Mouse (Mus musculus) CH12.LX (cell line): Measurements from ENCODE around the gene Rnf213. TPM values are rescaled to one million over a fixed set of nuclear protein-coding genes. Genes with fewer than 3 reads are reported as not detected.

Source experiments
- DNase-seq: peaks from one replicate; pipeline ENCODE4 v3.0.0-alpha.2; 2013; ENCODE audit errors: extremely low read depth
- H3K27ac ChIP-seq: 2 replicates; pipeline ENCODE4 v1.5.1; 2012; ENCODE audit warnings: low read depth, mild to moderate bottlenecking, control low read depth, moderate library complexity; ENCODE audit not compliant: insufficient read depth
- H3K27me3 ChIP-seq: replicated peaks from 2 replicates; pipeline ENCODE3; 2012; ENCODE audit warnings: inconsistent platforms
- H3K36me3 ChIP-seq, 2 experiments: replicated peaks in 1 of 2; 2 replicates each; pipeline versions ENCODE3 to v1.6.1; 2012; ENCODE audit warnings: inconsistent platforms in 1 of 2, low read length in 1 of 2, mild to moderate bottlenecking in 1 of 2, mixed read lengths in 1 of 2, moderate library complexity in 1 of 2; ENCODE audit not compliant: control insufficient read depth in 1 of 2, insufficient read depth in 1 of 2
- H3K4me1 ChIP-seq, 2 experiments: 2 replicates each; pipeline ENCODE4 v1.6.1; 2012; ENCODE audit warnings: inconsistent platforms in 1 of 2, moderate library complexity in 1 of 2; ENCODE audit not compliant: insufficient read depth in 2 of 2, control insufficient read depth in 1 of 2
- H3K4me2 ChIP-seq: 2 replicates; pipeline ENCODE4 v1.6.1; 2012; ENCODE audit warnings: low read depth, mild to moderate bottlenecking, control low read depth; ENCODE audit not compliant: poor library complexity, insufficient read depth, severe bottlenecking
- H3K4me3 ChIP-seq, 3 experiments: fragments of 150-350 bp in 1 of 3; sonication (generic) in 1 of 3; replicated peaks in 1 of 3; 2 replicates each; pipeline versions ENCODE3 to v1.5.1; 2011 to 2012; ENCODE audit warnings: low read depth in 2 of 3, low read length in 2 of 3, mild to moderate bottlenecking in 2 of 3, moderate library complexity in 2 of 3, control low read depth in 1 of 3, improper control_type of control experiment in 1 of 3, inconsistent platforms in 1 of 3, mixed read lengths in 1 of 3; ENCODE audit not compliant: poor library complexity in 1 of 3
- H3K79me2 ChIP-seq: replicated peaks from 2 replicates; pipeline ENCODE4 v1.6.1; 2012; ENCODE audit warnings: mild to moderate bottlenecking, moderate library complexity; ENCODE audit not compliant: control insufficient read depth, poor library complexity, insufficient read depth, severe bottlenecking; ENCODE audit errors: extremely low read depth
- H3K9ac ChIP-seq: 2 replicates; pipeline ENCODE4 v1.6.1; 2012; ENCODE audit warnings: low read depth, mild to moderate bottlenecking, control low read depth, moderate library complexity; ENCODE audit not compliant: insufficient read depth
- H3K9me3 ChIP-seq: replicated peaks from 2 replicates; pipeline ENCODE3; 2012; ENCODE audit warnings: low read length, inconsistent platforms, mixed read lengths
- CTCF ChIP-seq, 2 experiments: IDR thresholded peaks in 1 of 2; conservative IDR thresholded peaks in 1 of 2; 2 replicates each; pipeline ENCODE4 v1.5.1; 2011 to 2012; ENCODE audit warnings: low read depth in 2 of 2, low read length in 2 of 2, improper control_type of control experiment in 1 of 2, inconsistent platforms in 1 of 2, mild to moderate bottlenecking in 1 of 2, moderate library complexity in 1 of 2
- EP300 ChIP-seq: IDR thresholded peaks from 2 replicates; pipeline ENCODE4 v1.6.1; 2011; ENCODE audit warnings: low read length, improper control_type of control experiment
- ETS1 ChIP-seq: conservative IDR thresholded peaks from 2 replicates; pipeline ENCODE4 v1.6.1; 2012; ENCODE audit warnings: low read depth, mild to moderate bottlenecking, inconsistent platforms, low read length, improper control_type of control experiment, moderate library complexity
- GABPA ChIP-seq: IDR thresholded peaks from 2 replicates; pipeline ENCODE4 v1.6.1; 2012; ENCODE audit warnings: low read depth, low read length, improper control_type of control experiment, inconsistent platforms; ENCODE audit not compliant: insufficient replicate concordance
- HCFC1 ChIP-seq: IDR thresholded peaks from 2 replicates; pipeline ENCODE4 v1.6.1; 2012; ENCODE audit warnings: low read depth, mild to moderate bottlenecking, inconsistent platforms, low read length, improper control_type of control experiment
- IRF4 ChIP-seq: IDR thresholded peaks from 2 replicates; pipeline ENCODE4 v1.6.1; 2014; ENCODE audit warnings: low read depth, mild to moderate bottlenecking, inconsistent platforms, low read length, improper control_type of control experiment
- JUND ChIP-seq: conservative IDR thresholded peaks from 2 replicates; pipeline ENCODE4 v1.6.1; 2011; ENCODE audit warnings: low read depth, low read length, improper control_type of control experiment
- KAT2A ChIP-seq: IDR thresholded peaks from 2 replicates; pipeline ENCODE4 v1.6.1; 2012; ENCODE audit warnings: low read length, improper control_type of control experiment, inconsistent platforms; ENCODE audit not compliant: insufficient replicate concordance
- MAFK ChIP-seq: IDR thresholded peaks from 2 replicates; pipeline ENCODE4 v1.6.1; 2011; ENCODE audit warnings: low read length, improper control_type of control experiment; ENCODE audit not compliant: insufficient replicate concordance
- MAZ ChIP-seq: IDR thresholded peaks from 2 replicates; pipeline ENCODE4 v1.6.1; 2012; ENCODE audit warnings: low read depth, mild to moderate bottlenecking, inconsistent platforms, low read length, improper control_type of control experiment, moderate library complexity
- MEF2A ChIP-seq: IDR thresholded peaks from 2 replicates; pipeline ENCODE4 v1.6.1; 2014; ENCODE audit warnings: low read depth, mild to moderate bottlenecking, inconsistent platforms, low read length, improper control_type of control experiment, borderline replicate concordance
- NELFE ChIP-seq: IDR thresholded peaks from 2 replicates; pipeline ENCODE4 v1.6.1; 2011; ENCODE audit warnings: low read depth, low read length, improper control_type of control experiment
- POLR2AphosphoS2 ChIP-seq: IDR thresholded peaks from 2 replicates; pipeline ENCODE4 v1.6.1; 2011; ENCODE audit warnings: low read depth, low read length, improper control_type of control experiment
- RAD21 ChIP-seq: IDR thresholded peaks from 2 replicates; pipeline ENCODE4 v1.6.1; 2011; ENCODE audit warnings: low read depth, mild to moderate bottlenecking, low read length, improper control_type of control experiment, moderate library complexity
- RCOR1 ChIP-seq: conservative IDR thresholded peaks from 2 replicates; pipeline ENCODE4 v1.6.1; 2012; ENCODE audit warnings: low read depth, mild to moderate bottlenecking, inconsistent platforms, low read length, improper control_type of control experiment
- TBP ChIP-seq: conservative IDR thresholded peaks from 2 replicates; pipeline ENCODE4 v1.6.1; 2011; ENCODE audit warnings: low read depth, low read length, improper control_type of control experiment
- TCF12 ChIP-seq: IDR thresholded peaks from 2 replicates; pipeline ENCODE4 v1.6.1; 2014; ENCODE audit warnings: low read depth, mild to moderate bottlenecking, inconsistent platforms, low read length, improper control_type of control experiment
- UBTF ChIP-seq: IDR thresholded peaks from 2 replicates; pipeline ENCODE4 v1.6.1; 2012; ENCODE audit warnings: low read depth, mild to moderate bottlenecking, inconsistent platforms, low read length, improper control_type of control experiment, moderate library complexity
- USF1 ChIP-seq: IDR thresholded peaks from 2 replicates; pipeline ENCODE4 v1.6.1; 2014; ENCODE audit warnings: low read depth, mild to moderate bottlenecking, inconsistent platforms, low read length, improper control_type of control experiment
- ZC3H11A ChIP-seq: IDR thresholded peaks from 2 replicates; pipeline ENCODE4 v1.6.1; 2012; ENCODE audit warnings: low read depth, mild to moderate bottlenecking, inconsistent platforms, low read length, improper control_type of control experiment
- ZKSCAN1 ChIP-seq: IDR thresholded peaks from 2 replicates; pipeline ENCODE4 v1.6.1; 2012; ENCODE audit warnings: low read depth, inconsistent platforms, low read length, improper control_type of control experiment, borderline replicate concordance
- ZMIZ1 ChIP-seq: IDR thresholded peaks from 2 replicates; pipeline ENCODE4 v1.6.1; 2012; ENCODE audit warnings: low read depth, mild to moderate bottlenecking, inconsistent platforms, low read length, improper control_type of control experiment
- ZNF384 ChIP-seq: IDR thresholded peaks from 2 replicates; pipeline ENCODE4 v1.6.1; 2012; ENCODE audit warnings: low read depth, low read length, improper control_type of control experiment, inconsistent platforms
- dilution Hi-C: fragments of 300-500 bp; cut with MboI; formaldehyde crosslinking; loops from 2 replicates; pipeline ENCODE4 v1.14.3; 2020; ENCODE audit warnings: low sequenced_read_pairs; ENCODE audit not compliant: extremely low pct_unique_long_range_greater_than_20kb, extremely low pct_ligation_motif_present
- in situ Hi-C: fragments of 300-500 bp; cut with MboI; formaldehyde crosslinking; loops from 3 replicates; pipeline ENCODE4 v1.14.3; 2019; ENCODE audit warnings: low sequenced_read_pairs, low pct_ligation_motif_present, low pct_unique_long_range_greater_than_20kb, mixed read lengths
- polyA plus RNA-seq: library from polyadenylated mRNA; unstranded; fragments of >175 nt; gene quantifications from 2 replicates; pipeline ENCODE4 v1.2.1, GENCODE M21; 2012; ENCODE audit warnings: low read depth; ENCODE audit not compliant: insufficient read length
- total RNA-seq, 2 experiments: library from RNA; depleted of rRNA; stranded (reverse); fragments of 300-350 nt in 1 of 2; fragments of >200 nt in 1 of 2; gene quantifications; 2 replicates each; pipeline ENCODE4 v1.2.3; 2012 to 2014

Rnf213 gene
- total and polyA plus RNA-seq, 3 experiments = 4.2 to 23.2 (median 11.2) TPM

DNA sequence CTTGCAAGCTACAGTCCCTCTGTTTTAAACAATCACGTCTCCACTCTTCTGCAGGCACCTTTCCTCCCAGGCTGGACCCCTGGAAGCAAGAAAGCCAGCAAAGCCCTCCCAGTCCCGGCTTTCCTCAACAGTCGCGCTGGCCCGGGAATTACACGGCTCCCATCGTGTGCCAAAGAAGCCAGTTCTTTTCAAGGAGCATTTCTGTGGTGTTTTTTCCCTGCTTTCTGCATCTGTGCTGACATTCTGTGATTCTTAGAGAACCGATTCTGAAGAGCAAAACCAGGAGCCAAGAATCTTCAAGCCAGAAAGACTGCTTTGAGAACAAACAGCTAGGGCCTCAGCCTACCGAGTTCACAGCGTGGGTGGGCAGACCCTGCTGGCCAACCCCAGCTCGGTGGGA, 136.0 kb downstream of the Rnf213 start:
- Histone ChIP-seq H3K27ac (no peak overlapping the region), H3K27me3 (peaks cover 74% of the 10 kb centered on the region), H3K4me1 (peaks cover 8 to 9% of the 10 kb centered on the region in 2 experiments), H3K4me3 (no peak overlapping the region), H3K9ac (no peak overlapping the region), H3K36me3 (no peaks in the 10 kb centered on the region), H3K9me3 (peaks cover 3% of the 10 kb centered on the region), H3K4me2 (no peak overlapping the region), H3K79me2 (no peaks in the 10 kb centered on the region)
- no peak for TF ChIP-seq UBTF
- no peak for TF ChIP-seq MAFK
- TF ChIP-seq IRF4 = no peak
- TF ChIP-seq MAZ = no peak
- TF ChIP-seq RCOR1 = no peak
- TF ChIP-seq KAT2A = no peak
- TF ChIP-seq POLR2AphosphoS2 = no peak
- TF ChIP-seq USF1 = no peak
- no peak for TF ChIP-seq ZKSCAN1
- TF ChIP-seq MEF2A = no peak
- TF ChIP-seq RAD21 = no peak
- TF ChIP-seq NELFE = no peak
- TF ChIP-seq HCFC1 = no peak
- in situ Hi-C loops (no loop called here), dilution Hi-C loops (no loop called here)
- no peak for DNase-seq

GRCm38 (mm10) chr11:119532460-119532859, 139.6 kb downstream of the Rnf213 start:
- H3K27ac ChIP-seq = no peak overlapping the region
- no peaks in the 10 kb centered on the region for H3K79me2 ChIP-seq
- no peak for DNase-seq
- in situ Hi-C loops = no loop called here
- H3K9me3 ChIP-seq = no peaks in the 10 kb centered on the region
- H3K27me3 ChIP-seq = peaks cover 83% of the 10 kb centered on the region
- dilution Hi-C loops = no loop called here
- no peaks in the 10 kb centered on the region for H3K4me1 ChIP-seq
- no peak overlapping the region for H3K9ac ChIP-seq
- no peak overlapping the region for H3K4me2 ChIP-seq
- TF ChIP-seq POLR2AphosphoS2 (no peak), ZMIZ1 (no peak)
- H3K4me3 ChIP-seq = no peak overlapping the region
- H3K36me3 ChIP-seq = no peaks in the 10 kb centered on the region

- in situ Hi-C loops (no loop called here), dilution Hi-C loops (no loop called here)
- Histone ChIP-seq H3K36me3 (no peaks in the 10 kb centered on the region), H3K79me2 (no peaks in the 10 kb centered on the region), H3K4me1 (no peaks in the 10 kb centered on the region), H3K9me3 (no peaks in the 10 kb centered on the region), H3K4me3 (no peak overlapping the region), H3K27me3 (peaks cover 84% of the 10 kb centered on the region), H3K4me2 (no peak overlapping the region), H3K27ac (no peak overlapping the region), H3K9ac (no peak overlapping the region)
- TF ChIP-seq ZC3H11A (no peak), TCF12 (no peak), JUND (no peak), RCOR1 (no peak), ZNF384 (no peak), MEF2A (no peak), POLR2AphosphoS2 (no peak), IRF4 (no peak), GABPA (no peak), CTCF (conservative IDR thresholded peaks at IDR 0.05 in 1 of 2, IDR thresholded peaks at IDR 0.05 in 1 of 2; ENCODE audit: low read depth in 2 of 2, low read length in 2 of 2) (no peak), ETS1 (no peak), TBP (no peak), EP300 (no peak), UBTF (no peak), NELFE (no peak)
- DNase-seq = no peak
These were observed 140.8 kb downstream of the Rnf213 start for GRCm38 (mm10) chr11:119533745-119534144.
